Mouse (Mus musculus) thymus, adult 2 months (tissue): ENCODE measurements around the gene Tgm1. TPM values are rescaled to one million over a fixed set of nuclear protein-coding genes. Genes with fewer than 3 reads are reported as not detected.
A peak's percentile ranks its signal among the peaks of the same experiment; 100 is the strongest.

Experiments used
- DNase-seq: peaks from one replicate; pipeline ENCODE4 v3.0.0; 2021
- H3K27ac ChIP-seq: fragments of 200-500 bp; 2 replicates; pipeline ENCODE4 v1.5.1; 2012; ENCODE audit warnings: low read length, control low read depth; ENCODE audit not compliant: control insufficient read depth, insufficient read depth
- H3K27me3 ChIP-seq: fragments of 200-500 bp; 2 replicates; pipeline ENCODE4 v1.6.1; 2012; ENCODE audit warnings: mild to moderate bottlenecking, low read length, moderate library complexity, mixed read lengths; ENCODE audit not compliant: control insufficient read depth, insufficient read depth
- H3K36me3 ChIP-seq: fragments of 200-500 bp; 2 replicates; pipeline ENCODE4 v1.6.1; 2012; ENCODE audit warnings: mild to moderate bottlenecking, low read length, moderate library complexity; ENCODE audit not compliant: control insufficient read depth, insufficient read depth
- H3K4me1 ChIP-seq: fragments of 200-500 bp; replicated peaks from 2 replicates; pipeline ENCODE4 v1.6.1; 2012; ENCODE audit warnings: low read length; ENCODE audit not compliant: control insufficient read depth, insufficient read depth
- H3K4me3 ChIP-seq: fragments of 200-500 bp; 2 replicates; pipeline ENCODE4 v1.5.1; 2012; ENCODE audit warnings: mild to moderate bottlenecking, low read length, control low read depth, moderate library complexity; ENCODE audit not compliant: control insufficient read depth, insufficient read depth
- CTCF ChIP-seq: fragments of 200-500 bp; IDR thresholded peaks from 2 replicates; pipeline ENCODE4 v1.5.1; 2012; ENCODE audit warnings: mild to moderate bottlenecking, control low read depth, low read length, moderate library complexity, borderline replicate concordance; ENCODE audit not compliant: control insufficient read depth, poor library complexity, insufficient read depth; ENCODE audit errors: extremely low read depth
- POLR2A ChIP-seq: fragments of 200-500 bp; IDR thresholded peaks from 2 replicates; pipeline ENCODE4 v1.6.1; 2012; ENCODE audit warnings: mild to moderate bottlenecking, low read length, control low read depth, moderate library complexity; ENCODE audit not compliant: control insufficient read depth, poor library complexity, insufficient read depth; ENCODE audit errors: extremely low read depth
- whole genome bisulfite sequencing: fragments of 180-500 bp; shearing (Covaris S2); methylation state at CpG from one replicate; pipeline ENCODE4 v1.1.7; 2018; 5-methylcytosine and 5-hydroxymethylcytosine counted together
- polyA plus RNA-seq: library from polyadenylated mRNA; depleted of rRNA; stranded (reverse); fragments of >200 nt; gene quantifications from 2 replicates; pipeline ENCODE4 v1.2.3, GENCODE M21; 2012

The Tgm1 gene
- polyA plus RNA-seq, 1 experiment: 8.2 TPM

DNA sequence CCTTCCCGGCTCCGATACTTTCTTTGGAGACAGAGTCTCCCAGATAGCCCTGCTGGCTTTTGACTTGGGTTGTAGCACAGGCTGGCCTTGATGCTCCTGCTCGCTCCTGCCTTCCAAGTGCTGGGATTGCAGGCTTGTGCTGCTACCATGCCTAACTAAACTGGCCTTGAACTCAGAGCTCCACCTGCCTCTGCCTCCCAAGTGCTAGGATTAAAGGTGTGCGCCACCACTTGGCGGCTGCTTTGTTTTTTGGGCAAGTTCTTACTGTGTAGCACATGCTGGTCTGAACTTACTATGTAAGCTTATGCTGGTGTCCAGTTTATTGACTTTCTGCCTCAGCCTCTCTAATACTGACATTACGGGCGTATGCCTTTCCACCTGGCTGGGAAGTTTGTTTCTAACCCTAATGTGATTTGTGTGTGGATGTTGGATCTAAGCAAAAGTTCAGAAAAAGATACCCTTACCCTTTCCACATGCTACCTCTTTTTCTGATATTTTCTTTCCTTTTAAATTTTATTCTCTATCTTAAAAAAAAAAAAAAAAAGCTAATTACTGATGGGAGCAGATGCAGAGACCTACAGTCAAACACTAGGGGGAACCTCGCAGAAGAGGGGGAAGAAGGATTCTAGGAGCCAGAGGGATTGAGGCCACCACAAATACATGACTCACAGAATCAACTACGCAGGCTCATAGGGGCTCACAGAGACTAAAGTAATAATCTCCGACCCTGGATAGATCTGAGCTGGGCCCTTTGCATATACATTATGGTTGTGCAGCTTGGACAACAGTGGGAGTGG, 33.5 kb upstream of the Tgm1 start:
- Histone ChIP-seq H3K27ac (no peak overlapping the region), H3K27me3 (no peaks in the 10 kb centered on the region), H3K4me3 (no peak overlapping the region), H3K36me3 (peaks cover 26% of the 10 kb centered on the region), H3K4me1 (peaks cover 18% of the 10 kb centered on the region)
- no peak for TF ChIP-seq CTCF
- no peak for TF ChIP-seq POLR2A
- WGBS: 94% methylated on average over 10 of the region's 10 CpGs
- DNase-seq: no peak

DNA sequence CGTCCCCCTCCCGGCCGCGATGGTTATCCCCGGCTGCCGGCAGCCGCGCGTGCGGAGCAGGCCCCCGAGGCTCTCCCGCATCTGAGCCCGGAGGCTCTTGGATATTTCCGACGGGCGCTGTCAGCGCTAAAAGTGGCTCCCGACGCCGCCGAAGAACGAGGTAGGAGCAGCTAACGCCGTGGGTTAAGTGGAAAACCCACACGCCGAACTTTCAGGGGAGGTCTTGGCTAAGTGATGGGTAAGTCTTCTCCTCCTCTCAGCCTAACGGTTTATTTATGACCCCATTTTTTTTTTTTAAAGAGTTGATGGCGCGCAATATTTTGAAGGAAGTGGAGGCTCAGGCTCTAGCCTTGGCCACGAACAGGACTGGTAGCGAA, 32.1 kb upstream of the Tgm1 start:
- under 1% methylated on average over 31 of the region's 31 CpGs for WGBS
- Histone ChIP-seq H3K27me3 (no peaks in the 10 kb centered on the region), H3K4me3 (peak overlapping the region; percentile 61), H3K27ac (no peak overlapping the region), H3K4me1 (peaks cover 18% of the 10 kb centered on the region), H3K36me3 (peaks cover 12% of the 10 kb centered on the region)
- DNase-seq: no peak
- TF ChIP-seq CTCF (no peak), POLR2A (no peak)

DNA sequence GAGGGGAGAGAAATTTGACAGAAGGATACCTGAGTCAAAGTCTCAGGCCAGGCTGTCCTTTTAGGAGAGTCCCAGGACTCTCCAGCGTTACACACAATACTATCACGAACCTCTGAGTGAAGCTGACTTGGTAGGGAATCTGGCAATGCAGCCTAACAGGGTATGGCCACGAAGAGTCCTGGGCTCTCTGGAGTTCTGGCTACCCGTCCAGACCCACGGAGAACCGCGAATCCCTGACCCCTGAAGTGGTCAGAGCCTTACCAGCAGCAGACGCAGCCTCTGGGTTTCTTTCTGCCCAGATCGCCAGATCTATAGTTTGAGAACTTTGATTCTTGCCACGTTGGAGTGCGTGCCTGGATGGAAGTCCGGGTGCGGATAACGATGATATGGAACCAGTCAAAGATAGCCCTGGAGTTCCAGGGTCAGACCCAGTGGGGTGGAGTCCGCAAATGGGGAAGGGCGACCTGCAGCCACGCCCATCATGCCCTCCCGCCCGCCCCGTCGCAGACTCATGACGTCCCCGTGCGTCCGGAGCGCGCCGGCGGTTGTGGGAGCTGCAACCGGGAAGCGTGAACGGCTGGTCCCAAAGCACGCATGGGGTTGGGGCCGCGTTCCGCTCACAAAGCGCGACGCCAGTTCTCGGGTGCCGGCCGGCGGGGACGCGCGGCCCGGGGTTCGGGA, 31.6 kb upstream of the Tgm1 start, which contains the start of the genes Dhrs1 and Nop9:
Gene Dhrs1, minus strand, starts transcription at position 511 of the 681 bp plus-strand sequence.
Gene Nop9, plus strand, starts transcription at position 514 of the 681 bp plus-strand sequence.
- H3K36me3 ChIP-seq: peaks cover 8% of the 10 kb centered on the region; the same call in 1 of the 2 replicates
- H3K4me3 ChIP-seq: peak within 1 kb of the TSS; percentile 61
- TF ChIP-seq POLR2A (peak; percentile 40; the same call in 1 of the 2 replicates), CTCF (no peak)
- DNase-seq: peak; percentile 87
- 3% methylated on average over 34 of the region's 48 CpGs for WGBS
- no peaks in the 10 kb centered on the region for H3K27me3 ChIP-seq
- H3K4me1 ChIP-seq: peaks cover 18% of the 10 kb centered on the region
- H3K27ac ChIP-seq: no peak within 1 kb of the TSS

GRCm38 (mm10) chr14:55743711-55744110, 30.0 kb upstream of the Tgm1 start:
- 0 out of 2 replicates have a peak, but pooled peaks have one; percentile 65 for TF ChIP-seq CTCF
- TF ChIP-seq POLR2A: no peak
- Histone ChIP-seq H3K27ac (no peak overlapping the region), H3K4me1 (peaks cover 18% of the 10 kb centered on the region), H3K27me3 (no peaks in the 10 kb centered on the region), H3K36me3 (peaks cover 5% of the 10 kb centered on the region; the same call in 1 of the 2 replicates), H3K4me3 (no peak overlapping the region)
- peak; percentile 89 for DNase-seq
- WGBS: 26% methylated on average over 10 of the region's 10 CpGs

- 84% methylated on average over 9 of the region's 9 CpGs for WGBS
- no peaks in the 10 kb centered on the region for H3K27me3 ChIP-seq
- DNase-seq: no peak
- TF ChIP-seq CTCF (no peak), POLR2A (no peak)
- no peaks in the 10 kb centered on the region for H3K4me1 ChIP-seq
- H3K36me3 ChIP-seq: peaks cover 5% of the 10 kb centered on the region; the same call in 1 of the 2 replicates
- H3K4me3 ChIP-seq: no peak overlapping the region
- no peak overlapping the region for H3K27ac ChIP-seq
These were observed 23.5 kb upstream of the Tgm1 start for GRCm38 (mm10) chr14:55737086-55737687.

DNA sequence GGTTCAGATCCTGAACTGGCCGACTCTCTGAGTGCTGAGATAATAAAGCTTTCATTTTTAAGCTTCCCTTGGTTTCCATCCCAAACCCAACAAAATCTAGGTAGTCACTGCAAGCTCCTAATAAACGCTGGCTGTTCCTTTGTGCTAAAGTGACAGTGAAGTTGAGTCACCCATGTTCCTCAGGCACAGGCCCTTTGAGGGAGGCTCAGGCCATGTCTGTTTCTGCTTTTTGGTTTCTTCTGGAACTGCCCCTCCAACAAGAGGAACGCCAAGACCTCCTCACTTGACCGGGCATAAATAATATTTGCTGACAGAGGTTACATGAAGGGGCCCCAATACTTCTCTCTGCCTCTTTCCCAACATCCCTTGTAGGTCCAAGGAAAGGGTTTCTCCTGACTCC, 22.0 kb upstream of the Tgm1 start:
- Histone ChIP-seq H3K36me3 (peaks cover 5% of the 10 kb centered on the region; the same call in 1 of the 2 replicates), H3K27me3 (no peaks in the 10 kb centered on the region), H3K4me3 (no peak overlapping the region), H3K4me1 (no peaks in the 10 kb centered on the region), H3K27ac (no peak overlapping the region)
- WGBS: 74% methylated on average over 4 of the region's 4 CpGs
- TF ChIP-seq POLR2A (no peak), CTCF (no peak)
- no peak for DNase-seq
